Mouse (Mus musculus) liver, adult 2 months (tissue): ENCODE measurements around the gene Nelfe. TPM values are rescaled to one million over a fixed set of nuclear protein-coding genes. Genes with fewer than 3 reads are reported as not detected.
"Not testable (repeated sequence)": the region's sequence is repeated elsewhere in the genome, so short reads cannot be mapped to it uniquely, and the experiment has no call there.

Experiments used
- DNase-seq: peaks from one replicate; pipeline ENCODE4 v3.0.0-alpha.2; 2011; ENCODE audit warnings: low read depth, low spot score; ENCODE audit errors: extremely low read depth
- H3K27ac ChIP-seq: fragments of 200-500 bp; replicated peaks from 2 replicates; pipeline ENCODE4 v1.5.1; 2012; ENCODE audit warnings: low read depth, mild to moderate bottlenecking, control low read depth, inconsistent platforms, low read length; ENCODE audit not compliant: insufficient read depth
- H3K27me3 ChIP-seq: fragments of 200-500 bp; 2 replicates; pipeline ENCODE4 v1.6.1; 2012; ENCODE audit warnings: mild to moderate bottlenecking, moderate library complexity, low read length, inconsistent platforms; ENCODE audit not compliant: control insufficient read depth, insufficient read depth
- H3K36me3 ChIP-seq: fragments of 200-500 bp; 2 replicates; pipeline ENCODE4 v1.6.1; 2012; ENCODE audit warnings: low read length, inconsistent platforms; ENCODE audit not compliant: control insufficient read depth, insufficient read depth
- H3K4me1 ChIP-seq: fragments of 200-500 bp; 2 replicates; pipeline ENCODE4 v1.6.1; 2011; ENCODE audit warnings: low read length; ENCODE audit not compliant: control insufficient read depth, insufficient read depth
- H3K4me3 ChIP-seq: fragments of 200-500 bp; 2 replicates; pipeline ENCODE4 v1.5.1; 2011; ENCODE audit warnings: low read depth, mild to moderate bottlenecking, control low read depth, low read length, moderate library complexity; ENCODE audit not compliant: insufficient read depth
- H3K79me2 ChIP-seq: fragments of 200-500 bp; 2 replicates; pipeline ENCODE4 v1.6.1; 2012; ENCODE audit warnings: inconsistent platforms, mild to moderate bottlenecking, low read length, moderate library complexity; ENCODE audit not compliant: control insufficient read depth, insufficient read depth
- H3K9ac ChIP-seq: fragments of 200-500 bp; 2 replicates; pipeline ENCODE4 v1.6.1; 2012; ENCODE audit warnings: low read depth, mild to moderate bottlenecking, control low read depth, inconsistent platforms, low read length
- CTCF ChIP-seq: fragments of 200-500 bp; IDR thresholded peaks from 2 replicates; pipeline ENCODE4 v1.5.1; 2011; ENCODE audit warnings: low read depth, low read length, control low read depth
- POLR2A ChIP-seq: fragments of 200-500 bp; IDR thresholded peaks from 2 replicates; pipeline ENCODE4 v1.6.1; 2011; ENCODE audit warnings: low read length, control low read depth; ENCODE audit not compliant: insufficient read depth; ENCODE audit errors: extremely low read depth
- WGBS: fragments of 180-500 bp; shearing (Covaris S2); methylation state at CpG from one replicate; pipeline ENCODE4 v1.1.7; 2018; 5-methylcytosine and 5-hydroxymethylcytosine counted together
- polyA plus RNA-seq: library from polyadenylated mRNA; depleted of rRNA; stranded (reverse); fragments of >200 nt; gene quantifications from 2 replicates; pipeline ENCODE4 v1.2.3, GENCODE M21; 2012
- total RNA-seq: library from RNA; depleted of rRNA; stranded (reverse); fragments of >200 nt; gene quantifications from 2 replicates; pipeline ENCODE4 v1.2.3, GENCODE M21; 2014

The Nelfe gene
- total and polyA plus RNA-seq, 2 experiments: 17.1 to 21.9 TPM

GRCm38 (mm10) chr17:34814818-34815370 is 35.3 kb upstream of the Nelfe start:
- Histone ChIP-seq H3K4me3 (no peak overlapping the region), H3K27ac (peak overlapping the region; percentile 32), H3K36me3 (no peaks in the 10 kb centered on the region), H3K79me2 (no peaks in the 10 kb centered on the region), H3K4me1 (peaks cover 12% of the 10 kb centered on the region), H3K27me3 (no peaks in the 10 kb centered on the region), H3K9ac (no peak overlapping the region)
- 24% methylated on average over 7 of the region's 7 CpGs for WGBS
- peak; percentile 95 for DNase-seq
- TF ChIP-seq CTCF (no peak), POLR2A (no peak)

GRCm38 (mm10) chr17:34830776-34831175 is 19.4 kb upstream of the Nelfe start:
- not testable (repeated sequence) for H3K79me2 ChIP-seq, H3K9ac ChIP-seq, H3K4me1 ChIP-seq, H3K4me3 ChIP-seq, H3K27me3 ChIP-seq
- Histone ChIP-seq H3K36me3 (peaks cover 42% of the 10 kb centered on the region), H3K27ac (0 out of 2 replicates have a peak overlapping the region, but pooled peaks have one; percentile 51)
- 50% methylated on average over 1 of the region's 1 CpGs for WGBS
- peak; percentile 55 for DNase-seq

- DNase-seq: no peak
- Histone ChIP-seq H3K4me1 (peaks cover 12% of the 10 kb centered on the region), H3K9ac (peak overlapping the region; percentile 67), H3K36me3 (peaks cover 7% of the 10 kb centered on the region; the same call in 1 of the 2 replicates), H3K4me3 (peak overlapping the region; percentile 71), H3K27me3 (no peaks in the 10 kb centered on the region), H3K79me2 (peaks cover 5% of the 10 kb centered on the region), H3K27ac (peak overlapping the region; percentile 58)
- TF ChIP-seq CTCF: no peak
- no peak for TF ChIP-seq POLR2A
- WGBS: 3% methylated on average over 48 of the region's 48 CpGs
Observed at GRCm38 (mm10) chr17:34836155-34836855, 13.9 kb upstream of the Nelfe start.

- peak; percentile 60; the same call in 1 of the 2 replicates for TF ChIP-seq POLR2A
- TF ChIP-seq CTCF: no peak
- Histone ChIP-seq H3K4me1 (peaks cover 12% of the 10 kb centered on the region), H3K4me3 (peak within 1 kb of the TSS; percentile 71), H3K9ac (peak within 1 kb of the TSS; percentile 68), H3K27me3 (no peaks in the 10 kb centered on the region), H3K27ac (peak within 1 kb of the TSS; percentile 58), H3K79me2 (peaks cover 5% of the 10 kb centered on the region), H3K36me3 (peaks cover 5% of the 10 kb centered on the region; the same call in 1 of the 2 replicates)
- peak; percentile 82 for DNase-seq
- under 1% methylated on average over 40 of the region's 40 CpGs for WGBS
Observed at GRCm38 (mm10) chr17:34836856-34837221, 13.4 kb upstream of the Nelfe start, which contains the start of the genes Stk19 and Dxo. Gene Stk19, minus strand, starts transcription at chr17:34836945. Gene Dxo, plus strand, starts transcription at chr17:34837019.

GRCm38 (mm10) chr17:34837464-34838324 is 12.5 kb upstream of the Nelfe start:
- WGBS: 31% methylated on average over 43 of the region's 43 CpGs
- Histone ChIP-seq H3K4me3 (peak overlapping the region; percentile 71), H3K4me1 (peaks cover 12% of the 10 kb centered on the region), H3K27ac (peak overlapping the region; percentile 45), H3K9ac (peak overlapping the region; percentile 68), H3K27me3 (no peaks in the 10 kb centered on the region), H3K36me3 (peaks cover 2% of the 10 kb centered on the region; the same call in 1 of the 2 replicates), H3K79me2 (peaks cover 5% of the 10 kb centered on the region)
- TF ChIP-seq POLR2A (no peak), CTCF (no peak)
- no peak for DNase-seq
